Mouse (Mus musculus): ENCODE measurements around the gene Asap3. TPM values are rescaled to one million over a fixed set of nuclear protein-coding genes. Genes with fewer than 3 reads are reported as not detected.

The Asap3 gene
- polyA plus RNA-seq, 1 experiment from 2014 or later, result 11.8 TPM

DNA sequence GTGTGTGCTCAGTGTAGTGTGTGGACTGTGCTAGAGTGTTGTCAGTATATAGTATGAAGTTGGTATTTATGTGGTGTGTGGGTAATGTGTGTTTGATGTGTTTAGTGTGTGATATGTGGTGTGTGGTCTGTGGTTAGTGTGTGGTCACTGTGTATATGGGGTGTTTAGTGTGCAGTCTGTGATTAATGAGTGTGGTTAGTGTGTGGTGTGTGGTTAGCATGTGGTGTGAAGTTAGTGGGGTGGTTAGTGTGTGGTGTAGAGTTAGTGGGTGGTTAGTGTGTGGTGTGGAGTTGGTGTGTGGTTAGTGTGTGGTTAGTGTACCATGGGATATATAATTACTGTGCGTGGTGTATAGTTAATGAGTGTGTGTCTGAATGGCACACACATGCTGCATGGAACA is 62.7 kb downstream of the Asap3 start:
- Histone ChIP-seq H3K4me2 (replicated peaks) (no peak overlapping the region), H3K36me3 (no peaks in the 10 kb centered on the region), H3K4me3 (no peak overlapping the region), H3K9me3 (replicated peaks) (peaks cover 12% of the 10 kb centered on the region), H3K27me3 (no peaks in the 10 kb centered on the region), H3K27ac (no peak overlapping the region), H3K9ac (no peak overlapping the region), H3K4me1 (no peaks in the 10 kb centered on the region)
- ATAC-seq (ENCODE audit: low FRiP score), result no peak
- 100% methylated on average over 1 of the region's 1 CpGs for WGBS

DNA sequence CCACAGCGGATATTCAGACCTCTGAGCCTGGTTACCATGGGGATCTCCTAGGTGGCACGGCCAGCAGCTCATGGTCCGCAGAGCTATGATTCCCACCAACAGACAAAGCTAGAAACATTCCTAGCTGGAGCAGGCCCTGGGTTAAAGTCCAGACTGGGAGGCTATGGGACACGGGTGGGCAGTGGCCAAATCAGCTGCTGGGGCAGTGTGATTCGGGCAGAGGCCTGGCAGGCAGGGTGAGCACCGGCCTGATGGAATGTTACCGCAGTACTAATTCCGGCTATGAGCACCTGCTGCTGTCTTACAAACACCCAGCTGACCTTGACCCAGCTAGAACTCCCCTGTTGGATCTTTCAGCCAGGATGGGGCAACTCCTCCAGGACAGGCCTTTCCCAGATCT is 64.5 kb downstream of the Asap3 start:
- ATAC-seq (ENCODE audit: low FRiP score), result no peak
- H3K4me1 ChIP-seq, result no peaks in the 10 kb centered on the region
- no peak overlapping the region for H3K4me2 ChIP-seq (replicated peaks)
- no peaks in the 10 kb centered on the region for H3K36me3 ChIP-seq
- WGBS, result 84% methylated on average over 8 of the region's 8 CpGs
- no peak overlapping the region for H3K27ac ChIP-seq
- no peaks in the 10 kb centered on the region for H3K27me3 ChIP-seq
- H3K9ac ChIP-seq, result no peak overlapping the region
- no peak overlapping the region for H3K4me3 ChIP-seq
- H3K9me3 ChIP-seq (replicated peaks), result peaks cover 12% of the 10 kb centered on the region

DNA sequence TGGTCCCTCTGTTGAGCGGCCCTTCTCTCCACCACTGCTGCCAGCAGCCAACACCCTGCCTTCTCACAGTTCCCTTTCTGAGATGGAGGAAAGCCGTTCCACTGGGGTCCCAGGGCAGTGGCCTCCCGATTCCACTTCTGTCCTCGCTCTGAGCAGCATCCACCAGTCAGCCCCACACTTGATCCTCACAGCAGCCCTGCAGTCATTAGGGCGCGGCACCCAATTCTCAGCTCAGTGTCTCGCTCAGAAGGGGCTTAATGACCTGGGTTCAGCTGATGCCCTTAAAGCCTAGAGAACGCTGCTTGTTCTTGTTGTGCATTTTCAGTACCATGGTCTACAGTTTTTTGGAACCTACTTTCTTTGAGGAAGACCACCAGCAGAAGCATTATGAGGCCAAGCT is 74.9 kb downstream of the Asap3 start:
- Histone ChIP-seq H3K9ac (no peak overlapping the region), H3K27ac (no peak overlapping the region), H3K4me3 (no peak overlapping the region), H3K4me1 (peaks cover 29% of the 10 kb centered on the region), H3K27me3 (no peaks in the 10 kb centered on the region), H3K9me3 (replicated peaks) (no peaks in the 10 kb centered on the region), H3K4me2 (replicated peaks) (no peak overlapping the region), H3K36me3 (no peaks in the 10 kb centered on the region)
- no peak for ATAC-seq (ENCODE audit: low FRiP score)
- 85% methylated on average over 8 of the region's 8 CpGs for WGBS

GRCm38 (mm10) chr4:136281611-136282010 is 75.4 kb downstream of the Asap3 start:
- no peaks in the 10 kb centered on the region for H3K27me3 ChIP-seq
- H3K4me1 ChIP-seq, result peaks cover 34% of the 10 kb centered on the region
- H3K9ac ChIP-seq, result no peak overlapping the region
- H3K4me3 ChIP-seq, result no peak overlapping the region
- H3K36me3 ChIP-seq, result no peaks in the 10 kb centered on the region
- no peak overlapping the region for H3K4me2 ChIP-seq (replicated peaks)
- H3K9me3 ChIP-seq (replicated peaks), result no peaks in the 10 kb centered on the region
- no peak for ATAC-seq (ENCODE audit: low FRiP score)
- 59% methylated on average over 9 of the region's 9 CpGs for WGBS
- H3K27ac ChIP-seq, result no peak overlapping the region

DNA sequence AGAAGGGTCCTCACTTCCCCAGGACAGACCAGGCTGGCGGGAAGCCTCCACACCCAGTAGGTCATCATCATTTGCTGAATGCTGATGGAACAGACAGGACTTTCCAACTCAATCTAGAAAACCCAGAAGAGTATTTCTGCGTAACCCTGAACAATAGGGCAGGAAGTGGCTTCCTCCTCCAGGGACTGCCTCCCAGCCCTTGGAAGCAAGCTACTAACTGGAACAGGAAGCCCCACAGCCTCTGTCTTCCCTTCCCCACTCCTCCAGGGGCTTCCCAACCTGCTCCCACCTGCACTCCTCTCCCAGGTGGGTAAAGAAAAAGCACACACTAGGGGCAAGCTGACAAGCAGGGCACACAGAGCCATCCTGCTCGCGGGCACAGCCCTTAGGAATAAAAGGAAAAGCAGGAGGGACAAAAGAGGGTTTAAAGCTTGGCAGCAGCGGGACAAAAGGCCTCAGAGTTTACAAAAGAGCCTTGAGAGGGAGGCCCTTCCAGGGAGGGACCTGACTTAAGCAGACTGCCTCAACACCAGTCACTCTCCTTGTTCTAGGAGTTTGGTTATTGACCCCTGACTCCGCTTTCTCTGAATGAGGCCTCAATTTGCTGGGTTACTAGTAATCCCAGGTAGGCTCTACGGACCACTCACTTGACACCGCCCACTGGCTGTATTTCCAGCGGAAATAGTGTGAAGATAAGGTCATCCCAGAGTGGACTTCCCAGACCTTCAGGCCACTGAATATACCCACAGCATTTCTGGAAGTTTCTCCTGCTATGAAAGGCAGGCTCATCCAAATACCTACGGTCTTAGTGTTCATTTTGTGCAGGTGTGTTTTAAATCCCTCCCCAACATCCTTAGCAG is 76.7 kb downstream of the Asap3 start:
- no peak for ATAC-seq (ENCODE audit: low FRiP score)
- Histone ChIP-seq H3K9me3 (replicated peaks) (no peaks in the 10 kb centered on the region), H3K9ac (no peak overlapping the region), H3K27me3 (no peaks in the 10 kb centered on the region), H3K27ac (peak overlapping the region; percentile 92), H3K4me1 (peaks cover 44% of the 10 kb centered on the region), H3K4me2 (replicated peaks) (peak overlapping the region; percentile 1; the same call in 1 of the 2 replicates), H3K4me3 (no peak overlapping the region), H3K36me3 (peaks cover 8% of the 10 kb centered on the region)
- WGBS, result 22% methylated on average over 10 of the region's 10 CpGs

- peak overlapping the region; percentile 92 for H3K27ac ChIP-seq
- H3K27me3 ChIP-seq, result peaks cover 5% of the 10 kb centered on the region
- H3K4me1 ChIP-seq, result peaks cover 44% of the 10 kb centered on the region
- peaks cover 16% of the 10 kb centered on the region for H3K36me3 ChIP-seq
- H3K4me2 ChIP-seq (replicated peaks), result no peak overlapping the region
- 26% methylated on average over 2 of the region's 2 CpGs for WGBS
- H3K9me3 ChIP-seq (replicated peaks), result no peaks in the 10 kb centered on the region
- no peak for ATAC-seq (ENCODE audit: low FRiP score)
- no peak overlapping the region for H3K9ac ChIP-seq
- no peak overlapping the region for H3K4me3 ChIP-seq
Observed at GRCm38 (mm10) chr4:136283783-136284182, 77.6 kb downstream of the Asap3 start.

- Histone ChIP-seq H3K27ac (peak within 1 kb of the TSS; percentile 92), H3K27me3 (peaks cover 12% of the 10 kb centered on the region), H3K4me3 (peak within 1 kb of the TSS; percentile 75), H3K36me3 (peaks cover 23% of the 10 kb centered on the region), H3K4me2 (replicated peaks) (peak within 1 kb of the TSS; percentile 89), H3K9ac (peak within 1 kb of the TSS; percentile 88), H3K4me1 (peaks cover 44% of the 10 kb centered on the region), H3K9me3 (replicated peaks) (no peaks in the 10 kb centered on the region)
- no peak for ATAC-seq (ENCODE audit: low FRiP score)
- WGBS, result 46% methylated on average over 5 of the region's 5 CpGs
Observed at GRCm38 (mm10) chr4:136284455-136284854, 78.3 kb downstream of the Asap3 start, which contains the start of gene Zfp46. TSS of gene Zfp46 (plus strand) at chr4:136284683.

DNA sequence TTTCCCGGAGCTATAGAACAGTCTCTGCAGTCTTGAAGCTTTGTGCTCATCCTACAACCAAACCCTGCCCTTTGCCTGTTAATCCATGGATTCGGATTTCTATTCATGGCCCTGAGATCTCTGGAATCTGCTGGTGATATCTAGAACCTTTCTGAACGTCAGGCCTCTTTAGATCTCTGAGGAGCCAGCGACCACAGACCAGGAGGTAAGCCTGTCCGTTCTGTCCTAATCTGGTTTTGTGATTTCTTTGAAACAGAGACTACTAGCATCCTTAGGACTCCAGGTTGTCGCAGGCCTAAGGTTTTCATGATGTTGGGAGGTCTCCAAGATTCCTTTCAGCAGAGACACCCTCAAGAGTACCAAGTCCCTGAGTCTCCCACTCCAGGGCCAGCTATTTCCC is 78.7 kb downstream of the Asap3 start:
- no peaks in the 10 kb centered on the region for H3K9me3 ChIP-seq (replicated peaks)
- H3K4me2 ChIP-seq (replicated peaks), result peak overlapping the region; percentile 89
- peak overlapping the region; percentile 92 for H3K27ac ChIP-seq
- ATAC-seq (ENCODE audit: low FRiP score), result 0 out of 2 replicates have a peak, but pooled peaks have one; percentile 0
- H3K27me3 ChIP-seq, result peaks cover 17% of the 10 kb centered on the region
- peak overlapping the region; percentile 88 for H3K9ac ChIP-seq
- peaks cover 26% of the 10 kb centered on the region for H3K36me3 ChIP-seq
- H3K4me1 ChIP-seq, result peaks cover 45% of the 10 kb centered on the region
- H3K4me3 ChIP-seq, result peak overlapping the region; percentile 75
- WGBS, result 33% methylated on average over 6 of the region's 6 CpGs

- H3K4me3 ChIP-seq, result peak overlapping the region; percentile 75
- peak overlapping the region; percentile 92 for H3K27ac ChIP-seq
- H3K4me2 ChIP-seq (replicated peaks), result peak overlapping the region; percentile 89
- H3K9ac ChIP-seq, result peak overlapping the region; percentile 88
- H3K36me3 ChIP-seq, result peaks cover 31% of the 10 kb centered on the region
- peak; percentile 96 for ATAC-seq (ENCODE audit: low FRiP score)
- H3K9me3 ChIP-seq (replicated peaks), result no peaks in the 10 kb centered on the region
- peaks cover 50% of the 10 kb centered on the region for H3K4me1 ChIP-seq
- under 1% methylated on average over 25 of the region's 25 CpGs for WGBS
- peaks cover 21% of the 10 kb centered on the region for H3K27me3 ChIP-seq
Observed at GRCm38 (mm10) chr4:136285348-136285810, 79.2 kb downstream of the Asap3 start.

DNA sequence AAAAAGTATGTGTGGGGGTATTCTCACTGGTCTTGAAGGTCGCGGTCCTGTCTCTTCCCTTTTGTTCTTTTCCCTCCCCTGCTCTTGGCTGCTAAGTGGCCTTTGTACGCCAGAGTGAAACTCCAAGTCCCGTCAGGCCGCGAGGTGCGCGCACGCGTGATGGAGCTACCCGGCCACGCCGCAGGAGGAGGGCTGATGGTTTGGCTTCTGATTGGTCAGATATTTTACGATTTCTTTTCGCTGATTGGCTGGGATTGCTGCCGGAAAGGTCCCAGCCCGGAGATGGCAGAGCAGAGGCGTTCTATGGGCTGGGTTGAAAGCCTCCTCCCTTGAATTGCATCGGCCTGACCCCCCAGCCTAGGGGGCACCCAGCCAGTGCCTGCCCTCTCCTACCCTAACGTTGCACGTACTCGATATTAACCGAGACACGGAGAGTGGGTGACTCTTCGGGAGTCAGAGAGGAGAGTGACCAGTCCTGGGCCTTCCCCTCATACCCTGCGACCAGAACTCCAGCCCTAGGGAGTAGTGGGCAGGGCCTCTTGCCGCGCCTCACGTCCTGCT is 79.7 kb downstream of the Asap3 start:
- H3K4me2 ChIP-seq (replicated peaks), result peak overlapping the region; percentile 89
- peaks cover 55% of the 10 kb centered on the region for H3K4me1 ChIP-seq
- peak overlapping the region; percentile 92 for H3K27ac ChIP-seq
- H3K9ac ChIP-seq, result peak overlapping the region; percentile 88
- peaks cover 25% of the 10 kb centered on the region for H3K27me3 ChIP-seq
- peak overlapping the region; percentile 75 for H3K4me3 ChIP-seq
- under 1% methylated on average over 29 of the region's 29 CpGs for WGBS
- H3K9me3 ChIP-seq (replicated peaks), result no peaks in the 10 kb centered on the region
- peaks cover 36% of the 10 kb centered on the region for H3K36me3 ChIP-seq
- peak; percentile 94 for ATAC-seq (ENCODE audit: low FRiP score)

DNA sequence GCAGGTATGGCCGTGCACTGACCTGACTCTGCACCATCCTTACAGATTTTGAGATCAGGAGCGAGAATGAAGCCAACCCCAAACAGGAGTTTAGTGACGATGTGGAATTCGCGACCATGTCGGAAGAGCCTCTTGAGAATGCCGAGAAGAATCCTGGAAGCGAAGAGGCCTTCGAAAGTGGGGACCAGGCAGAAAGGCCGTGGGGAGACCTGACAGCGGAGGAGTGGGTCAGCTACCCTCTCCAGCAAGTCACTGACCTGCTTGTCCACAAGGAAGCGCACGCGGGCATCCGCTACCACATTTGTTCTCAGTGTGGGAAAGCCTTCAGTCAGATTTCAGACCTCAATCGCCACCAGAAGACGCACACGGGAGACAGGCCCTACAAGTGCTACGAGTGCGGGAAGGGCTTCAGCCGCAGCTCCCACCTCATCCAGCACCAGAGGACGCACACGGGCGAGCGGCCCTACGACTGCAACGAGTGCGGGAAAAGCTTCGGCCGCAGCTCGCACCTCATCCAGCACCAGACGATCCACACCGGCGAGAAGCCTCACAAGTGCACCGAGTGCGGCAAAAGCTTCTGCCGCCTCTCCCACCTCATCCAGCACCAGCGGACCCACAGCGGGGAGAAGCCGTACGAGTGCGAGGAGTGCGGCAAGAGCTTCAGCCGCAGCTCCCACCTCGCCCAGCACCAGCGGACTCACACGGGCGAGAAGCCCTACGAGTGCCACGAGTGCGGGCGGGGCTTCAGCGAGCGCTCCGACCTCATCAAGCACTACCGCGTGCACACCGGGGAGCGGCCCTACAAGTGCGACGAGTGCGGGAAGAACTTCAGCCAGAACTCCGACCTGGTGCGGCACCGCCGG is 84.0 kb downstream of the Asap3 start:
- no peak overlapping the region for H3K27ac ChIP-seq
- H3K4me2 ChIP-seq (replicated peaks), result peak overlapping the region; percentile 26
- no peak overlapping the region for H3K9ac ChIP-seq
- 28% methylated on average over 66 of the region's 66 CpGs for WGBS
- H3K4me1 ChIP-seq, result peaks cover 31% of the 10 kb centered on the region
- no peak overlapping the region; the same call in 1 of the 2 replicates for H3K4me3 ChIP-seq
- H3K9me3 ChIP-seq (replicated peaks), result no peaks in the 10 kb centered on the region
- peaks cover 26% of the 10 kb centered on the region for H3K27me3 ChIP-seq
- peaks cover 73% of the 10 kb centered on the region for H3K36me3 ChIP-seq
- ATAC-seq (ENCODE audit: low FRiP score), result no peak

Data from hindbrain, embryonic 12.5 days (tissue).